Mouse (Mus musculus): Measurements from ENCODE around the gene Slc17a8. TPM values are rescaled to one million over a fixed set of nuclear protein-coding genes. Genes with fewer than 3 reads are reported as not detected.

Slc17a8 gene
- polyA plus RNA-seq, 2 experiments = 0.09 TPM; not detected in 1

DNA sequence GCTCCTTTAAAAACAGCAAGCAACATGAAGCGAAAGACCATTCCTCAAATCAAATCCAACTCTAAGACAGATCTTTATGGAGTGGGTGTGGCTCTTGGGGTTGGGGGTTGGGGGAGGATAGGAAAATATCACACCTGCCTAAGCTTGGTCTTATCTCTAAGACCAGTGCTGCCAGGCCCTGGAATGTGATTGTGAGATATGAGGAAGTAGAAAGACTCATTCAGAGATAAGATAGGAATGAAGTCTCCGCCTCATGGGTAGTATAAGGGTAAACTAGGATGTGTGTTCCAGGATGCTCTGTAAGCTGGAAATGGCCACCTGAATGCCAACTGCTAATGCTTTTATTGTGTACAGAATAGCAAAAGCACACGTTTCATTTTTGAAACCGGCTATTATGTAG, 26.7 kb downstream of the Slc17a8 start:
- no peak overlapping the region for H3K4me2 ChIP-seq (replicated peaks; ENCODE audit: low read depth, low read length, severe bottlenecking)
- no peaks in the 10 kb centered on the region for H3K36me3 ChIP-seq (ENCODE audit: control insufficient read depth, insufficient read depth, low read length)
- no peak overlapping the region for H3K4me3 ChIP-seq (replicated peaks; ENCODE audit: low read length)
- H3K27me3 ChIP-seq (ENCODE audit: control insufficient read depth, insufficient read depth, low read length) = no peaks in the 10 kb centered on the region
- no peak overlapping the region for H3K27ac ChIP-seq (replicated peaks; ENCODE audit: low read depth, low read length)
- no peak for TF ChIP-seq POLR2A (IDR thresholded peaks at IDR 0.05; ENCODE audit: borderline replicate concordance, extremely low read depth, insufficient read depth, insufficient read length)
- 88% methylated on average over 4 of the region's 4 CpGs for WGBS
- ATAC-seq (ENCODE audit: low FRiP score, low read depth) (no peak), DNase-seq (ENCODE audit: low spot score) (no peak)
- H3K4me1 ChIP-seq (ENCODE audit: control insufficient read depth, insufficient read depth, low read length) = no peaks in the 10 kb centered on the region
- H3K9me3 ChIP-seq (ENCODE audit: control insufficient read depth, low read length) = no peaks in the 10 kb centered on the region
- no peak overlapping the region for H3K9ac ChIP-seq (ENCODE audit: low read depth, low read length, severe bottlenecking)

GRCm38 (mm10) chr10:89592797-89593196, 28.3 kb downstream of the Slc17a8 start:
- WGBS = 64% methylated on average over 4 of the region's 4 CpGs
- DNase-seq (ENCODE audit: low spot score) = no peak
- Histone ChIP-seq H3K4me2 (replicated peaks; ENCODE audit: low read depth, low read length, severe bottlenecking) (no peak overlapping the region), H3K4me3 (replicated peaks; ENCODE audit: low read length) (no peak overlapping the region), H3K9me3 (ENCODE audit: control insufficient read depth, low read length) (no peaks in the 10 kb centered on the region), H3K27ac (replicated peaks; ENCODE audit: low read depth, low read length) (no peak overlapping the region), H3K36me3 (ENCODE audit: control insufficient read depth, insufficient read depth, low read length) (no peaks in the 10 kb centered on the region), H3K27me3 (ENCODE audit: control insufficient read depth, insufficient read depth, low read length) (no peaks in the 10 kb centered on the region), H3K4me1 (ENCODE audit: control insufficient read depth, insufficient read depth, low read length) (no peaks in the 10 kb centered on the region), H3K9ac (ENCODE audit: low read depth, low read length, severe bottlenecking) (no peak overlapping the region)
- TF ChIP-seq POLR2A (IDR thresholded peaks at IDR 0.05; ENCODE audit: borderline replicate concordance, extremely low read depth, insufficient read depth, insufficient read length) = no peak
- ATAC-seq (ENCODE audit: low FRiP score, low read depth) = no peak

- no peak overlapping the region for H3K9ac ChIP-seq (ENCODE audit: low read depth, low read length, severe bottlenecking)
- H3K27me3 ChIP-seq (ENCODE audit: control insufficient read depth, insufficient read depth, low read length) = no peaks in the 10 kb centered on the region
- no peak for DNase-seq (ENCODE audit: low spot score)
- WGBS = 85% methylated on average over 1 of the region's 1 CpGs
- ATAC-seq (ENCODE audit: low FRiP score, low read depth) = no peak
- no peaks in the 10 kb centered on the region for H3K36me3 ChIP-seq (ENCODE audit: control insufficient read depth, insufficient read depth, low read length)
- no peaks in the 10 kb centered on the region for H3K9me3 ChIP-seq (ENCODE audit: control insufficient read depth, low read length)
- no peak overlapping the region for H3K27ac ChIP-seq (replicated peaks; ENCODE audit: low read depth, low read length)
- H3K4me3 ChIP-seq (replicated peaks; ENCODE audit: low read length) = no peak overlapping the region
- no peaks in the 10 kb centered on the region for H3K4me1 ChIP-seq (ENCODE audit: control insufficient read depth, insufficient read depth, low read length)
- TF ChIP-seq POLR2A (IDR thresholded peaks at IDR 0.05; ENCODE audit: borderline replicate concordance, extremely low read depth, insufficient read depth, insufficient read length) = no peak
- no peak overlapping the region for H3K4me2 ChIP-seq (replicated peaks; ENCODE audit: low read depth, low read length, severe bottlenecking)
Observed at GRCm38 (mm10) chr10:89589877-89590276, 31.2 kb downstream of the Slc17a8 start.

- Histone ChIP-seq H3K36me3 (ENCODE audit: control insufficient read depth, insufficient read depth, low read length) (no peaks in the 10 kb centered on the region), H3K4me2 (replicated peaks; ENCODE audit: low read depth, low read length, severe bottlenecking) (no peak overlapping the region), H3K27me3 (ENCODE audit: control insufficient read depth, insufficient read depth, low read length) (no peaks in the 10 kb centered on the region), H3K4me1 (ENCODE audit: control insufficient read depth, insufficient read depth, low read length) (no peaks in the 10 kb centered on the region), H3K9ac (ENCODE audit: low read depth, low read length, severe bottlenecking) (no peak overlapping the region), H3K9me3 (ENCODE audit: control insufficient read depth, low read length) (no peaks in the 10 kb centered on the region), H3K27ac (replicated peaks; ENCODE audit: low read depth, low read length) (no peak overlapping the region), H3K4me3 (replicated peaks; ENCODE audit: low read length) (no peak overlapping the region)
- WGBS = 94% methylated on average over 1 of the region's 1 CpGs
- no peak for TF ChIP-seq POLR2A (IDR thresholded peaks at IDR 0.05; ENCODE audit: borderline replicate concordance, extremely low read depth, insufficient read depth, insufficient read length)
- ATAC-seq (ENCODE audit: low FRiP score, low read depth) = no peak
- no peak for DNase-seq (ENCODE audit: low spot score)
Observed at GRCm38 (mm10) chr10:89588708-89589107, 32.3 kb downstream of the Slc17a8 start.

DNA sequence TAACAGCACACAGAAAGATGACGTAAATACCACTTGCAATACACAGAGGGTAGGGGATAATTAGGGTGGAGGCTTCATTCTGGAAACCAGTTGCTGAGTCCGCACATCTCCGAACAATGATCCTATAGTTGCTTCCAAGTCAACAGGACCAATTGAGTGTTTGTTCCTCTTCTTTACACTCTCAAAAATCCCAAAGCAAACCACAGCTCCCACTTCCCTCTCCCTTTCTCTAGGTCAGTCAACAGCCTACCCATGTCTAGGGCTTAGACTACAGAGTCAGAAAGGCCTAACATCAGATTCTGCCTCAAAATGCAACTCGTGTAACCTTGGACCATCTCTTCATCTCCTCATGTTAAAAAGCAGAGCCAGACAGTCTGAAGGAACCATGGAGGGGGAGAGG, 36.3 kb downstream of the Slc17a8 start:
- whole genome bisulfite sequencing = 84% methylated on average over 4 of the region's 4 CpGs
- Histone ChIP-seq H3K9me3 (ENCODE audit: control insufficient read depth, low read length) (no peaks in the 10 kb centered on the region), H3K27me3 (ENCODE audit: control insufficient read depth, insufficient read depth, low read length) (no peaks in the 10 kb centered on the region), H3K27ac (replicated peaks; ENCODE audit: low read depth, low read length) (no peak overlapping the region), H3K9ac (ENCODE audit: low read depth, low read length, severe bottlenecking) (no peak overlapping the region), H3K36me3 (ENCODE audit: control insufficient read depth, insufficient read depth, low read length) (no peaks in the 10 kb centered on the region), H3K4me2 (replicated peaks; ENCODE audit: low read depth, low read length, severe bottlenecking) (no peak overlapping the region), H3K4me1 (ENCODE audit: control insufficient read depth, insufficient read depth, low read length) (no peaks in the 10 kb centered on the region), H3K4me3 (replicated peaks; ENCODE audit: low read length) (no peak overlapping the region)
- DNase-seq (ENCODE audit: low spot score) (no peak), ATAC-seq (ENCODE audit: low FRiP score, low read depth) (no peak)
- no peak for TF ChIP-seq POLR2A (IDR thresholded peaks at IDR 0.05; ENCODE audit: borderline replicate concordance, extremely low read depth, insufficient read depth, insufficient read length)

DNA sequence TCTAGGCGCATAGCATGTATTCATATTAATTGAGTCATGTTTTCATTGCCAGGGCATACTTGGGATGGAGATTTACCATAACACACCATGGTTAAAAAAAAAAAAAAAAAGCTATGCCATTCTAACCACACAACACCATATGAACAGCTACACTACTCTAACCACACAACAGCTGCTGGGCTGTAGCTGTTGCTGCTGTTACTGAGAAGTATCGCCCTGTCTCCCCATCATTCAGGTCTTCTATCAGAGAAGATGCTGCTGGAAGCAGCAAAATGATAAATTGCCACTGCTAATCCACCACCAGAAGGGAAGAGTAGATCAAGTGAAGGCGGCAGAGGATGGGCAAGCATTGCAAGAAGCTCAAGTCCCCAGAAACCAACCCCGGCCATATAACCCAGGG, 42.3 kb downstream of the Slc17a8 start:
- no peak overlapping the region for H3K4me3 ChIP-seq (replicated peaks; ENCODE audit: low read length)
- no peak overlapping the region for H3K9ac ChIP-seq (ENCODE audit: low read depth, low read length, severe bottlenecking)
- TF ChIP-seq POLR2A (IDR thresholded peaks at IDR 0.05; ENCODE audit: borderline replicate concordance, extremely low read depth, insufficient read depth, insufficient read length) = no peak
- no peak overlapping the region for H3K4me2 ChIP-seq (replicated peaks; ENCODE audit: low read depth, low read length, severe bottlenecking)
- no peak for DNase-seq (ENCODE audit: low spot score)
- no peaks in the 10 kb centered on the region for H3K36me3 ChIP-seq (ENCODE audit: control insufficient read depth, insufficient read depth, low read length)
- no peak for ATAC-seq (ENCODE audit: low FRiP score, low read depth)
- no peaks in the 10 kb centered on the region for H3K4me1 ChIP-seq (ENCODE audit: control insufficient read depth, insufficient read depth, low read length)
- 89% methylated on average over 4 of the region's 4 CpGs for WGBS
- no peaks in the 10 kb centered on the region for H3K9me3 ChIP-seq (ENCODE audit: control insufficient read depth, low read length)
- no peaks in the 10 kb centered on the region for H3K27me3 ChIP-seq (ENCODE audit: control insufficient read depth, insufficient read depth, low read length)
- H3K27ac ChIP-seq (replicated peaks; ENCODE audit: low read depth, low read length) = no peak overlapping the region

Data from limb, embryonic 14.5 days (tissue).